Mouse (Mus musculus): ENCODE measurements around the gene Fscn2.
"Not testable (repeated sequence)": the region's sequence is repeated elsewhere in the genome, so short reads cannot be mapped to it uniquely, and the experiment has no call there.

Fscn2 gene

DNA sequence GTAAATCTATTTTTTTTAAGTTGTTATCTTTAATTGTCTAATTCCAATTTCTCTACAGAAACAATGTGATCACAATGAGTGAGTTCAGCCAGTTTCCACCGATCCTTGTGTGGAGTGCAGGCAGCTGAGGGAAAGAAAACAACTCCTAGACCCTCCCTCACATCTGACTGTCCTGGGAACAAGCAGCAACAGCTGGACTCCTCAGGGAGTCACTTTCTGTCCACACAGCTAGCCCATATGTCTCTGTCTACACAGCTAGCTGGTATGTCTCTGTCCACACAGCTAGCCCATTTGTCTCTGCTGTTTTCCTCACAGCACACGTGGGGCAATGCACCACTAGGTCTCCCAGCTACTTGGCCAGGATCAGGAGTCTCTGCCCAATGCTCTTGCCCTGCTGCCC lies 36.3 kb downstream of the Fscn2 start:
- DNase-seq (ENCODE audit: low spot score in 2 of 2): no peak

DNA sequence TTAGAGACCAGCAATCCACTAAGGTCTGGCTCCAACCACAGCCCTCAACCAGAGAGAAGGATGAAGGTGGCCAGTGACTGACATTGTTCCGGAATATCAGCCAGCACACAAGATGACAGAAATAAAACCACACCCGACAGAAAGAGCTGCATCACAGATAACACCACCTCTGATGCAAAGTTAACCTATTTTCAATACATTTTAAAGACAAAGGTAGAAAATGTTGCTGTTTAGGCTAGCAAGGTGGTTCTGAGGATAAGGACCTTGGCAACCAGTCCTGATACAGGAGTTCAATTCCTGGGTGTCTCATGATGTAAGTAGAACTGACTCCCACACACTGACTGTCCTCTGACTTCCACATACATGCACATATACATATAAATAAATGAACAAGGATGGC lies 38.0 kb downstream of the Fscn2 start:
- DNase-seq (ENCODE audit: low spot score in 2 of 2): no peak

DNA sequence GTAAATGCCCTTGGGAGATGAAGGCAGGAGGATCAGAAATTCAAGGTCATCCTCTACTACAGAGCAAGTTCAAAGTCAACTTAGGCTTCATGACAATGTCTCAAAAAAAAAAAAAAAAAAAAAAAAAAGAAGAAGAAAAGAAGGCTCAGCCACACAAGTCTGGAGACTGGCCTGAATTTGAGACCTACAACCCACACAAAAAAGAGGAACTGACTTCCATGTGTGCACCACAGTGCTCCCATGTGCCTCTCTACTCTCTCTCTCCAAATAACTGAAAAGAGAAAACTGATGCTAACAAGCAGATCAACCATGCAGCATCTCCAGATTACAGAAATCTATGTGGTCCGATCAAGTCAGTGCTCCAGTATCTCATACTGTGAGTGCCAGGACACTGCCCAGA lies 43.5 kb downstream of the Fscn2 start:
- no peak for DNase-seq (ENCODE audit: low spot score in 2 of 2)

DNA sequence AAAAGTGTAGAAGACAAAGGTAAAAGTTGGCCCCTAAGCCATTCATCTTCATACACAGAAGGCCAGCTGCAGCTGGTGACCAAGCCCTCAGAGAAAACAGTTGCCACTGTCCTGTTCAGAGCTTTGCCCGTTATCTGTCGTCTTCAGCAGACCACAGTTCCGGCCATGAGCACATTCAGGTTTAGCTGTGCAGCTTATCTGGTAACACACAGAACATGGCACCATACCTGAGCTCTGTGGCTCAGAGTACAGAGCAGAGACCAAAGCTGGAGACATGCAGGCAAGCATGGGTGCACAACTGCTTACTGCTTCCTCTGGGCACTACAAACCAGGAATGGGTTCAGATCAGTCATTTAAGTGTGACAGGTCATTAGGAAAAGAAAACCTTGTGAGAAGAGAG lies 44.5 kb downstream of the Fscn2 start:
- no peak for DNase-seq (ENCODE audit: low spot score in 2 of 2)

DNA sequence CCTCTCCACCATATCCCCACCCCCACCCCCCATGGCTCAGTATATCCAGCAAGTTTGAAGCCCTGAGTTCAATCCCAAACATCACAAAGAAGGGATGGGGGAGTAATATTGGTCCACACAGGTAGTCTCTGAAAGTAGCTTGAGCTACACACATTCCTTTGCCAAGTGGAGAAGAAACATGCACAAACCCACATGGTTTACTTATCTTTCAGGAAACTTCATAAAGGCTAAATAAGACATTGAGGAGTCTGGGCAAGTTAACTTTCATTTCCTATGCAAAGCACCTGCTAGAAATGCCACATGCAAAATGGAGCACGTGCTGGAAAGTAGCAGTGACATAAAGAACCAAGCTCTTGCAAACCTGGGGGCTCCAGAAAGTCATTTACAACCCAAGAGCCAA lies 45.1 kb downstream of the Fscn2 start:
- DNase-seq (ENCODE audit: low spot score in 2 of 2): no peak

DNA sequence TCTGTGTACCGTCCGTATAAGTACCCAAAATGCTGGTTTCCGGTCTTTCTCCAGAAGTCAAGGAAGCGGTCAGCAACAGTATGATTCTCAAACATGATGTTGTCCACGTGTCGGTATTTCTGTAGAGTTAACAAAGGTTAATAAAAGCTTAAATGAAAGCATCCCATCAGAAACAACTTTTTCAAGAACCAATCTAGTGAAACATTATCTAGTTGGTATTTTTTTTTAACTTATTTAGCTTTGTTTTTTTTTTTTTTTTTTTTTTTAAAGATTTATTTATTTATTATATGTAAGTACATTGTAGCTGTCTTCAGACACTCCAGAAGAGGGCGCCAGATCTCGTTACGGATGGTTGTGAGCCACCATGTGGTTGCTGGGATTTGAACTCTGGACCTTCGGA lies 52.3 kb downstream of the Fscn2 start:
- DNase-seq (ENCODE audit: low spot score in 2 of 2): not testable (repeated sequence)

All from left cerebral cortex, adult 9 months (tissue).